Mouse (Mus musculus): ENCODE data around the gene Lrr1. TPM values are rescaled to one million over a fixed set of nuclear protein-coding genes. Genes with fewer than 3 reads are reported as not detected.

The Lrr1 gene
- polyA plus RNA-seq, 1 experiment from 2014 or later = 9.7 TPM

DNA sequence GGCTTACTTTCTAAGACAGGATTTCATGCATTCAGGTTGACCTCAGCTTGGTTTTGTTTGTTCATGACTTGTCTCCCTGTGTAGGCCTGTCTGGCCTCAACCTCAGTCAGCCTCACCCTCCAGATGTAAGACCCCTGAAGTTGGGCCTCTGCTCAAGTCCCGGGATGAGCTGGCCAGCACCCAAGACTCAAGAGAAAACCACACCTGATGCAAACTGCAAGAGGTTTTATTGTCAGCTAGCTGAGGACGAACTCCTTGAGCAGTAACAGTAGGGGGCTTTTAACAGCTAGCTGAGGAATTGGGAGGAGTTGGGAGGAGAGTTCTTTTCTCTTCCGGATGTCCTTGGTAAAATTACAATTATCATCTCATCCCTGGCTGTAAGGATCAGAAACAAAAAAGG lies 8.9 kb downstream of the Lrr1 start:
- H3K4me2 ChIP-seq (ENCODE audit: low read length) = no peak overlapping the region
- H3K9ac ChIP-seq (replicated peaks; ENCODE audit: low read depth, low read length) = no peak overlapping the region
- H3K27me3 ChIP-seq (replicated peaks; ENCODE audit: control insufficient read depth, insufficient read depth, low read length) = no peaks in the 10 kb centered on the region
- no peak overlapping the region for H3K4me3 ChIP-seq (replicated peaks; ENCODE audit: low read length)
- 71% methylated on average over 3 of the region's 3 CpGs for whole genome bisulfite sequencing
- H3K36me3 ChIP-seq (ENCODE audit: control insufficient read depth, insufficient read depth) = peaks cover 5% of the 10 kb centered on the region; the same call in 1 of the 2 replicates
- no peak for ATAC-seq
- no peaks in the 10 kb centered on the region for H3K4me1 ChIP-seq (replicated peaks; ENCODE audit: control insufficient read depth, insufficient read depth, low read length)
- H3K9me3 ChIP-seq (ENCODE audit: control insufficient read depth, low read length) = no peaks in the 10 kb centered on the region
- H3K27ac ChIP-seq (ENCODE audit: low read length) = no peak overlapping the region

DNA sequence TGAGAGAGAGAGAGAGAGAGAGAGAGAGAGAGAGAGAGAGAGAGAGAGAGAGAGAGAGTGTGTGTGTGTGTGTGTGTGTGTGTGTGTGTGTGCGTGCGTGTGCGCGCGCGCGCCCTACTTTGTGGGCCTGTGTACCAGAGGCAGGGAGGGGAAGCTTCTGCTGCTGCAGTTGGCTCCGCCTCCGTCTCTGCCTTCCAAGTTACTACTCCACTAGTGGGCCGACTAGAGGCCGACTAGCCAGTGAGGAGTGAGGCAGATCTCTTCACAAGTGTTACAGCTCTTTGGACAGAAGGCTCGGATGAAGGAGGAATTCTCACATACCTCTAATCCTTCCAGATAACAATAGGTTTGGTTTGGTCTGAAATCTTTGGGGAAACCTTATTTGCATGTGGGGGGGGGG lies 10.8 kb downstream of the Lrr1 start:
- H3K4me1 ChIP-seq (replicated peaks; ENCODE audit: control insufficient read depth, insufficient read depth, low read length) = peaks cover 6% of the 10 kb centered on the region
- no peak overlapping the region for H3K9ac ChIP-seq (replicated peaks; ENCODE audit: low read depth, low read length)
- H3K4me3 ChIP-seq (replicated peaks; ENCODE audit: low read length) = no peak overlapping the region
- no peak overlapping the region for H3K4me2 ChIP-seq (ENCODE audit: low read length)
- H3K9me3 ChIP-seq (ENCODE audit: control insufficient read depth, low read length) = no peaks in the 10 kb centered on the region
- no peaks in the 10 kb centered on the region for H3K27me3 ChIP-seq (replicated peaks; ENCODE audit: control insufficient read depth, insufficient read depth, low read length)
- ATAC-seq = no peak
- no peak overlapping the region for H3K27ac ChIP-seq (ENCODE audit: low read length)
- WGBS = 76% methylated on average over 12 of the region's 12 CpGs
- H3K36me3 ChIP-seq (ENCODE audit: control insufficient read depth, insufficient read depth) = peaks cover 6% of the 10 kb centered on the region; the same call in 1 of the 2 replicates

DNA sequence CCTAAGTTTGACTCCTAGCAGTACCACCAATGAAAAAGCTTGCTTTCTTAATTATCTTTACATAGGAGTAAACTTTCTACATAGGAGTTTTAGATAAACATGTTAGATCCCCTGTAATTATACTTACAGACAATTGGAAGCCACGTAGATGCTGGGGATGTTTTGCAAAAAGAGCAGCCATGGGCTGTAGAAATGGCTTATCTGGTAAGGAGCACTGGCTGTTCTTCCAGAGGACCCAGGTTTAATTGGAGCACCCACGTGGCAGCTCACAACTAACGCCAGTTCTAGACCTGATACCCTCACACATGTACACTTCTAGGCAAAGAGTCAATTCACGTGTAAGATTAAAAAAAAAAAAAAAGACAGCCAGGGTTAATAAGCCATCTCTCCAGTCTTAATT lies 13.2 kb downstream of the Lrr1 start:
- Histone ChIP-seq H3K36me3 (ENCODE audit: control insufficient read depth, insufficient read depth) (peaks cover 6% of the 10 kb centered on the region; the same call in 1 of the 2 replicates), H3K9ac (replicated peaks; ENCODE audit: low read depth, low read length) (no peak overlapping the region), H3K27ac (ENCODE audit: low read length) (no peak overlapping the region), H3K4me2 (ENCODE audit: low read length) (no peak overlapping the region), H3K27me3 (replicated peaks; ENCODE audit: control insufficient read depth, insufficient read depth, low read length) (no peaks in the 10 kb centered on the region), H3K4me3 (replicated peaks; ENCODE audit: low read length) (no peak overlapping the region), H3K4me1 (replicated peaks; ENCODE audit: control insufficient read depth, insufficient read depth, low read length) (peaks cover 18% of the 10 kb centered on the region), H3K9me3 (ENCODE audit: control insufficient read depth, low read length) (no peaks in the 10 kb centered on the region)
- 86% methylated on average over 4 of the region's 4 CpGs for WGBS
- ATAC-seq = no peak

DNA sequence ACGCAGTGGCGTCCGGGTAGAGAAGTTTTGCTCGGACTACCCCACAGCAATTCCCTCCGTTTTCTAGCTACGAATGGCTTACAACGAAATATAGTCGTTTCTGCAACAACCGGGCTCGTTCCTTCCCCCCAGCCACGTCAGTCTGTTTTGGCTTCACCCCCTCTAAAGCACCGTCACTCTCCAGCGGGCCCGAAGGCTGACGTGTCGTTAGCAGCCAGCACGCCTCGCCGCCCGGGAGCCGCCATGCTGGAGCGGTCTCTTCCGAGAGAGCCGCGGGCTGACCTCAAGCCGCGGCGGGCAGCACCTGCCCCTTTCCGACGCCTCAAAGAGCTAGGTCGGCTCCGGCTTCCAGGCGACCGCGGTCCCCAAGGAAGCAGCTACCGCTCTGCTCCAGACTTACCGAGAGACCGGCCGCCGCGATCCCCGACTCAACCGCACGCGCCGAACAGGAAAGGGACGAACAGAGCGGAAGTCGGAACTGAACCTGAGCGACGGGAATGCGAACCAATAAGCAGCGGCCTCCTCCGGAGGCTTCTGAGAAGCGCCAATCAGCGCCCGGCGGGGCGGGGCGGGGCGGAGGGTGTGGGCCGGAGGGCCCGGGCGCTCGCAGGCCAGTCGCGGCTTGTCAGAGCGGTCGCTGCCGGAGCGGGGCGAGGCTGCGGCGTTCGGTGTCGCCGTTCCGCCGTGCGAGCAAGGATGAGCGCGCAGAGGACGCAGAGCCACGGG lies 15.1 kb downstream of the Lrr1 start, which contains the start of the genes Rpl36al and Mgat2:
Gene Rpl36al (minus strand): TSS at position 501 of the 726 bp plus-strand sequence.
Gene Mgat2 (plus strand): TSS at position 575 of the 726 bp plus-strand sequence.
- peaks cover 6% of the 10 kb centered on the region; the same call in 1 of the 2 replicates for H3K36me3 ChIP-seq (ENCODE audit: control insufficient read depth, insufficient read depth)
- H3K9me3 ChIP-seq (ENCODE audit: control insufficient read depth, low read length) = no peaks in the 10 kb centered on the region
- under 1% methylated on average over 83 of the region's 84 CpGs for WGBS
- peak within 1 kb of the TSS; percentile 98 for H3K4me2 ChIP-seq (ENCODE audit: low read length)
- peak within 1 kb of the TSS; percentile 94 for H3K4me3 ChIP-seq (replicated peaks; ENCODE audit: low read length)
- no peaks in the 10 kb centered on the region for H3K27me3 ChIP-seq (replicated peaks; ENCODE audit: control insufficient read depth, insufficient read depth, low read length)
- peak within 1 kb of the TSS; percentile 94 for H3K9ac ChIP-seq (replicated peaks; ENCODE audit: low read depth, low read length)
- peak within 1 kb of the TSS; percentile 84 for H3K27ac ChIP-seq (ENCODE audit: low read length)
- H3K4me1 ChIP-seq (replicated peaks; ENCODE audit: control insufficient read depth, insufficient read depth, low read length) = peaks cover 24% of the 10 kb centered on the region
- ATAC-seq = peak; percentile 99

DNA sequence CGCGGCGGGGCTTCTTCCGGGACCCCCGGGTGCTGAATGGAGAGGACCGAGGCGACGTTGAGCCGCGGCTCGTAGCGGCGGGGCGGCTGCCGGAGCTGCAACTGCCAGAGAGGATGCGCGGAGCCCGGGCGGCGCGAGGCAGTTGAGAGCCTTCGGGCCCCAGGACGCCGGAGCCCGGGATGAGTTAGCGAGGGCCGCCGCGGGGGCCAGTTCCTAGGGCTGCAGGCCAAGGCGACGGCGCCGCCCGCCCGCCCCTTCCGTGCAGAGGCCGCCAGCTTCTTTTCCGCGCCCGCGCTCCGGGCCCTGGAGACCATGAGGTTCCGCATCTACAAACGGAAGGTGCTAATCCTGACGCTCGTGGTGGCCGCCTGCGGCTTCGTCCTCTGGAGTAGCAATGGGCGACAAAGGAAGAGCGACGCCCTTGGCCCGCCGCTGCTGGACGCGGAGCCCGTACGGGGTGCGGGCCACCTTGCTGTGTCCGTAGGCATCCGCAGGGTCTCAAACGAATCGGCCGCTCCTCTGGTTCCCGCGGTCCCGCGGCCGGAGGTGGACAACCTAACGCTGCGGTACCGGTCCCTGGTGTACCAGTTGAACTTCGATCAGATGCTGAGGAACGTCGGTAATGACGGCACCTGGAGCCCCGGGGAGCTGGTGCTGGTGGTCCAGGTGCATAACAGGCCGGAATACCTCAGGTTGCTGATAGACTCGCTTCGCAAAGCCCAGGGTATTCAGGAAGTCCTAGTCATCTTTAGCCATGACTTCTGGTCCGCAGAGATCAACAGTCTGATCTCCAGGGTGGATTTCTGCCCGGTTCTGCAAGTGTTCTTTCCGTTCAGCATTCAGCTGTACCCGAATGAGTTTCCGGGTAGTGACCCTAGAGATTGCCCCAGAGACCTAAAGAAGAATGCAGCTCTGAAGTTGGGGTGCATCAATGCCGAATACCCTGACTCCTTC lies 16.0 kb downstream of the Lrr1 start:
- peak; percentile 69 for ATAC-seq
- Histone ChIP-seq H3K4me2 (ENCODE audit: low read length) (peak overlapping the region; percentile 98), H3K9me3 (ENCODE audit: control insufficient read depth, low read length) (no peaks in the 10 kb centered on the region), H3K36me3 (ENCODE audit: control insufficient read depth, insufficient read depth) (peaks cover 6% of the 10 kb centered on the region; the same call in 1 of the 2 replicates), H3K9ac (replicated peaks; ENCODE audit: low read depth, low read length) (peak overlapping the region; percentile 94), H3K4me1 (replicated peaks; ENCODE audit: control insufficient read depth, insufficient read depth, low read length) (peaks cover 24% of the 10 kb centered on the region), H3K27me3 (replicated peaks; ENCODE audit: control insufficient read depth, insufficient read depth, low read length) (no peaks in the 10 kb centered on the region), H3K4me3 (replicated peaks; ENCODE audit: low read length) (peak overlapping the region; percentile 94), H3K27ac (ENCODE audit: low read length) (peak overlapping the region; percentile 84)
- 2% methylated on average over 83 of the region's 86 CpGs for WGBS

DNA sequence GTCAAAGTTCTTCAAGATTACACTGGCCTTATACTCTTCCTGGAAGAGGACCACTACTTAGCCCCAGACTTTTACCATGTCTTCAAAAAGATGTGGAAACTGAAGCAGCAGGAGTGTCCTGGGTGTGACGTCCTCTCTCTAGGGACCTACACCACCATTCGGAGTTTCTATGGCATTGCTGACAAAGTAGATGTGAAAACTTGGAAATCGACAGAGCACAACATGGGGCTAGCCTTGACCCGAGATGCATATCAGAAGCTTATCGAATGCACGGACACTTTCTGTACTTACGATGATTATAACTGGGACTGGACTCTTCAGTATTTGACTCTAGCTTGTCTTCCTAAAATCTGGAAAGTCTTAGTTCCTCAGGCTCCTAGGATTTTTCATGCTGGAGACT lies 16.8 kb downstream of the Lrr1 start:
- peaks cover 6% of the 10 kb centered on the region; the same call in 1 of the 2 replicates for H3K36me3 ChIP-seq (ENCODE audit: control insufficient read depth, insufficient read depth)

DNA sequence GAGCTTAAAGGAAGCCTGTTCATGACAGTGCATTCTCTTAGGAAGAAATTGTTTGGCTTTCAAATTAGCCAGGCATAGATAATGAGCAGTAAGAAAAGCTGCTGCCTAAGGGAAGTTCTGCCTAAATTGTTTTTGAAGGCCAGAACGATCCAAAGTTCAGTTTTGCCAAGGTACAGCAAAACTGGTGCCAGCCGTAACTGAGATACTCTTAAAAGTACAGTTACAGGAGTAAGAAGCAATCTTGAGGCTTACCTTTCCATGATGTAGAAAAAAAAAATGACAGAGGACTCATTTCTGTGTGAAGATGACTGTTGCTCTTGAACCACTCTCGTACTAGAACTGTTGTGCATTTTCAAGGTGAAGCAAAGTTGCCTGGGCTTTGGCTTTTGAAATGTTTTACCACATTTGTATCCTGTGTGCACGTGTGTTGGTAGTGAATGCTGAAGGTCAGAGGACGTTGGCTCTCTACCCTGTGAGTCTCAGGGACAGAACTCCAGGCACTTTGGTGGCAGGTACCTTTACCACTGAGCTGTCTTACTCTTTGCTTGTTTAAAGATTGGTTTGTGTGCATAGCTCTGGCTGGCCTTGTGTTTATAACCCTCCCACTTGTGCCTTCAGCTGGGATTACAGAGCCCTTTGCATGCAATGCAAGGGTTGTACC lies 18.3 kb downstream of the Lrr1 start:
- H3K36me3 ChIP-seq (ENCODE audit: control insufficient read depth, insufficient read depth) = peaks cover 7% of the 10 kb centered on the region
- H3K4me3 ChIP-seq (replicated peaks; ENCODE audit: low read length) = no peak overlapping the region
- WGBS = 56% methylated on average over 5 of the region's 5 CpGs
- peaks cover 24% of the 10 kb centered on the region for H3K4me1 ChIP-seq (replicated peaks; ENCODE audit: control insufficient read depth, insufficient read depth, low read length)
- no peak overlapping the region for H3K4me2 ChIP-seq (ENCODE audit: low read length)
- H3K27ac ChIP-seq (ENCODE audit: low read length) = no peak overlapping the region
- H3K9ac ChIP-seq (replicated peaks; ENCODE audit: low read depth, low read length) = 0 out of 2 replicates have a peak overlapping the region, but pooled peaks have one; percentile 13
- no peaks in the 10 kb centered on the region for H3K27me3 ChIP-seq (replicated peaks; ENCODE audit: control insufficient read depth, insufficient read depth, low read length)
- no peak for ATAC-seq
- no peaks in the 10 kb centered on the region for H3K9me3 ChIP-seq (ENCODE audit: control insufficient read depth, low read length)

More for the DNA sequence above, 16.8 kb downstream of the Lrr1 start:
- no peak for ATAC-seq
- 79% methylated on average over 7 of the region's 7 CpGs for WGBS
- H3K4me2 ChIP-seq (ENCODE audit: low read length) = peak overlapping the region; percentile 98
- peak overlapping the region; percentile 94; the same call in 1 of the 2 replicates for H3K9ac ChIP-seq (replicated peaks; ENCODE audit: low read depth, low read length)
- H3K27ac ChIP-seq (ENCODE audit: low read length) = no peak overlapping the region
- H3K27me3 ChIP-seq (replicated peaks; ENCODE audit: control insufficient read depth, insufficient read depth, low read length) = no peaks in the 10 kb centered on the region
- H3K4me1 ChIP-seq (replicated peaks; ENCODE audit: control insufficient read depth, insufficient read depth, low read length) = peaks cover 24% of the 10 kb centered on the region
- H3K4me3 ChIP-seq (replicated peaks; ENCODE audit: low read length) = peak overlapping the region; percentile 94
- no peaks in the 10 kb centered on the region for H3K9me3 ChIP-seq (ENCODE audit: control insufficient read depth, low read length)

DNA sequence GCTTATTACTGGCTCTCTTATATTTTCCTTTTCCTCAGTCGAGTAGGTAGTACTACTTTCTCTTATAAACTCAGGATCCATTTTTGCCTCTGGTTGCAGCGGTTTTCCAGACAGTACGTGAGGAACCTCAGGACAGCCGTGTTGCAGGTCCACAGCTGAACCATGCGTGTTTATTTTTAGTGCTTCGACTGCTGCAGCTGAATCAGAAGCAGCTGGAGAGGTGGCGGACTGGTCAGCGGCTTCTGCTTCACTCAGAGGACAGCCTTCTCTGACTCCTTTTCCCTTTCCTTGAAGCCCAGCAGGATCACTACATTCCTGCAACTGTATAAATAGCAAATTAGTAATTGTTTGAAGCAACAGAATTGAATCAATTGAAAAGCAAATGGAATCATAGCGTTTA lies 21.5 kb downstream of the Lrr1 start:
- Histone ChIP-seq H3K4me1 (replicated peaks; ENCODE audit: control insufficient read depth, insufficient read depth, low read length) (peaks cover 15% of the 10 kb centered on the region), H3K27ac (ENCODE audit: low read length) (no peak overlapping the region), H3K9me3 (ENCODE audit: control insufficient read depth, low read length) (no peaks in the 10 kb centered on the region), H3K36me3 (ENCODE audit: control insufficient read depth, insufficient read depth) (peaks cover 4% of the 10 kb centered on the region; the same call in 1 of the 2 replicates), H3K9ac (replicated peaks; ENCODE audit: low read depth, low read length) (no peak overlapping the region), H3K4me2 (ENCODE audit: low read length) (no peak overlapping the region), H3K4me3 (replicated peaks; ENCODE audit: low read length) (no peak overlapping the region), H3K27me3 (replicated peaks; ENCODE audit: control insufficient read depth, insufficient read depth, low read length) (no peaks in the 10 kb centered on the region)
- no peak for ATAC-seq
- WGBS = 94% methylated on average over 9 of the region's 9 CpGs

Measured in forebrain, embryonic 16.5 days (tissue).